Mouse (Mus musculus): ENCODE data around the gene Gadl1. TPM values are rescaled to one million over a fixed set of nuclear protein-coding genes. Genes with fewer than 3 reads are reported as not detected.

Gene Gadl1
- total and polyA plus RNA-seq, 3 experiments: 0.13 TPM; not detected in 2

DNA sequence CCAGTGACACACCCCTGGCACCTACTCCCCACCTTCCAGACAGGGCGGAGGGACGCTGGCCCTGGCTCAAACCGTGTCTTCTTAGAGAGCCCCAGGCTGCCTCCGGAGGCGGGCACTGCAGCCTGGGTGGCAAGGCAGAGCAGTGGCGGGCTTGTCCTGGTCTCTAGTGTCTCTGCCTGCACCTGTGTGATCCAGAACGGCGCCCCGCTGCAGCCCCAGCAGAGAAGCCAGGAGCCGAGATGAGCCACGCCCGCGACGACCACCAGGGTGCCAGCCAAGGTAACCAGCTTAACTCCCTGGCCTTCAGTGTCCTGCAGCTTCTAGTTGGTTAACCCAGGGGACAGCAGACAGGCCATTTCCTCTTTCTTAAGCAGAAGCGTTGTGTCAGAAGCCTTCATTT is 930 bp upstream of the Gadl1 start:
- no peak overlapping the region for H3K4me2 ChIP-seq (ENCODE audit: insufficient read depth, low read depth, poor library complexity, severe bottlenecking)
- in situ Hi-C loops (cut with MboI; ENCODE audit: low pct_ligation_motif_present, low pct_unique_long_range_greater_than_20kb, low sequenced_read_pairs): no loop called here
- dilution Hi-C loops (cut with MboI; ENCODE audit: extremely low pct_ligation_motif_present, extremely low pct_unique_long_range_greater_than_20kb, low sequenced_read_pairs): no loop called here

DNA sequence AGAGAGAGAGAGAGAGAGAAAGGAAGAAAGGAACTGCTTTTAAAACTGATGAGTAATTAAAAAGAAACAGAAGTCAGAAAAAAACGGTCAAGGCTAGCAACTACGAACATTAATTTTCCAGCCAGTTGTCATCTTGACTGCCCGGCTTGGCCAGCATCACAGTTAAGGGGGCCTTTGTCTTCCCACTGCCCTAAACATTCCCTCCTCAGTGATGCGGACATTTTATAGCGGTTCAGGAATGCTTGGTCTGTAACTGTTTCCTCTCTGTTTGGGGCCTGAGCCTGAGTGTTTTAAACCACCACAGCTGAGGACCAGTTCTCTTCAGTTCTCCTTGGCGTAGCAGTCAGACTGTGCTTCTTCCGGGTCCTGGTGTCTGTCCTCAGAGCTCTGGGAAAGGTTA is 4.8 kb downstream of the Gadl1 start:
- Histone ChIP-seq H3K4me1 (ENCODE audit: control insufficient read depth in 1 of 2, insufficient read depth in 2 of 2) (no peaks in the 10 kb centered on the region), H3K4me2 (ENCODE audit: insufficient read depth, low read depth, poor library complexity, severe bottlenecking) (no peak overlapping the region), H3K27me3 (replicated peaks) (no peaks in the 10 kb centered on the region), H3K36me3 (replicated peaks in 1 of 2; ENCODE audit: control insufficient read depth in 1 of 2, insufficient read depth in 1 of 2, low read length in 1 of 2) (no peaks in the 10 kb centered on the region), H3K79me2 (replicated peaks; ENCODE audit: control insufficient read depth, extremely low read depth, insufficient read depth, poor library complexity, severe bottlenecking) (no peaks in the 10 kb centered on the region), H3K9ac (ENCODE audit: insufficient read depth, low read depth) (no peak overlapping the region), H3K27ac (ENCODE audit: insufficient read depth, low read depth) (no peak overlapping the region), H3K4me3 (replicated peaks in 1 of 3; ENCODE audit: low read depth in 2 of 3, low read length in 2 of 3, poor library complexity in 1 of 3) (no peak overlapping the region), H3K9me3 (replicated peaks; ENCODE audit: low read length) (no peaks in the 10 kb centered on the region)
- no peak for DNase-seq (ENCODE audit: extremely low read depth)
- in situ Hi-C loops (cut with MboI; ENCODE audit: low pct_ligation_motif_present, low pct_unique_long_range_greater_than_20kb, low sequenced_read_pairs): no loop called here
- dilution Hi-C loops (cut with MboI; ENCODE audit: extremely low pct_ligation_motif_present, extremely low pct_unique_long_range_greater_than_20kb, low sequenced_read_pairs): no loop called here
- TF ChIP-seq JUND (conservative IDR thresholded peaks at IDR 0.05; ENCODE audit: low read depth, low read length) (no peak), CTCF (conservative IDR thresholded peaks at IDR 0.05 in 1 of 2, IDR thresholded peaks at IDR 0.05 in 1 of 2; ENCODE audit: low read depth in 2 of 2, low read length in 2 of 2) (no peak)

More for the DNA sequence above, 930 bp upstream of the Gadl1 start:
- Histone ChIP-seq H3K4me1 (ENCODE audit: control insufficient read depth in 1 of 2, insufficient read depth in 2 of 2) (no peaks in the 10 kb centered on the region), H3K36me3 (replicated peaks in 1 of 2; ENCODE audit: control insufficient read depth in 1 of 2, insufficient read depth in 1 of 2, low read length in 1 of 2) (no peaks in the 10 kb centered on the region), H3K4me3 (replicated peaks in 1 of 3; ENCODE audit: low read depth in 2 of 3, low read length in 2 of 3, poor library complexity in 1 of 3) (no peak overlapping the region), H3K79me2 (replicated peaks; ENCODE audit: control insufficient read depth, extremely low read depth, insufficient read depth, poor library complexity, severe bottlenecking) (no peaks in the 10 kb centered on the region), H3K27me3 (replicated peaks) (no peaks in the 10 kb centered on the region), H3K9ac (ENCODE audit: insufficient read depth, low read depth) (no peak overlapping the region), H3K9me3 (replicated peaks; ENCODE audit: low read length) (no peaks in the 10 kb centered on the region), H3K27ac (ENCODE audit: insufficient read depth, low read depth) (no peak overlapping the region)
- TF ChIP-seq USF1 (IDR thresholded peaks at IDR 0.05; ENCODE audit: low read depth, low read length) (no peak), E2F4 (IDR thresholded peaks at IDR 0.05; ENCODE audit: insufficient replicate concordance, low read depth, low read length) (no peak), PAX5 (IDR thresholded peaks at IDR 0.05; ENCODE audit: low read length) (no peak), POLR2AphosphoS2 (IDR thresholded peaks at IDR 0.05; ENCODE audit: low read depth, low read length) (no peak), MAZ (IDR thresholded peaks at IDR 0.05; ENCODE audit: low read depth, low read length) (no peak), TBP (conservative IDR thresholded peaks at IDR 0.05; ENCODE audit: low read depth, low read length) (no peak), ZKSCAN1 (IDR thresholded peaks at IDR 0.05; ENCODE audit: borderline replicate concordance, low read depth, low read length) (no peak), NELFE (IDR thresholded peaks at IDR 0.05; ENCODE audit: low read depth, low read length) (no peak), RAD21 (IDR thresholded peaks at IDR 0.05; ENCODE audit: low read depth, low read length) (no peak), MAFK (IDR thresholded peaks at IDR 0.05; ENCODE audit: insufficient replicate concordance, low read length) (no peak), ZMIZ1 (IDR thresholded peaks at IDR 0.05; ENCODE audit: low read depth, low read length) (no peak), CHD1 (IDR thresholded peaks at IDR 0.05; ENCODE audit: low read depth, low read length) (no peak), ELF1 (IDR thresholded peaks at IDR 0.05; ENCODE audit: low read depth, low read length) (no peak), ETS1 (conservative IDR thresholded peaks at IDR 0.05; ENCODE audit: low read depth, low read length) (no peak), JUND (conservative IDR thresholded peaks at IDR 0.05; ENCODE audit: low read depth, low read length) (no peak), MEF2A (IDR thresholded peaks at IDR 0.05; ENCODE audit: borderline replicate concordance, low read depth, low read length) (no peak), IRF4 (IDR thresholded peaks at IDR 0.05; ENCODE audit: low read depth, low read length) (no peak)
- no peak for DNase-seq (ENCODE audit: extremely low read depth)
